Mouse (Mus musculus): Measurements from ENCODE around the gene Hoxa10. TPM values are rescaled to one million over a fixed set of nuclear protein-coding genes. Genes with fewer than 3 reads are reported as not detected.

The Hoxa10 gene
- polyA plus RNA-seq, 1 experiment, result 18.2 TPM

DNA sequence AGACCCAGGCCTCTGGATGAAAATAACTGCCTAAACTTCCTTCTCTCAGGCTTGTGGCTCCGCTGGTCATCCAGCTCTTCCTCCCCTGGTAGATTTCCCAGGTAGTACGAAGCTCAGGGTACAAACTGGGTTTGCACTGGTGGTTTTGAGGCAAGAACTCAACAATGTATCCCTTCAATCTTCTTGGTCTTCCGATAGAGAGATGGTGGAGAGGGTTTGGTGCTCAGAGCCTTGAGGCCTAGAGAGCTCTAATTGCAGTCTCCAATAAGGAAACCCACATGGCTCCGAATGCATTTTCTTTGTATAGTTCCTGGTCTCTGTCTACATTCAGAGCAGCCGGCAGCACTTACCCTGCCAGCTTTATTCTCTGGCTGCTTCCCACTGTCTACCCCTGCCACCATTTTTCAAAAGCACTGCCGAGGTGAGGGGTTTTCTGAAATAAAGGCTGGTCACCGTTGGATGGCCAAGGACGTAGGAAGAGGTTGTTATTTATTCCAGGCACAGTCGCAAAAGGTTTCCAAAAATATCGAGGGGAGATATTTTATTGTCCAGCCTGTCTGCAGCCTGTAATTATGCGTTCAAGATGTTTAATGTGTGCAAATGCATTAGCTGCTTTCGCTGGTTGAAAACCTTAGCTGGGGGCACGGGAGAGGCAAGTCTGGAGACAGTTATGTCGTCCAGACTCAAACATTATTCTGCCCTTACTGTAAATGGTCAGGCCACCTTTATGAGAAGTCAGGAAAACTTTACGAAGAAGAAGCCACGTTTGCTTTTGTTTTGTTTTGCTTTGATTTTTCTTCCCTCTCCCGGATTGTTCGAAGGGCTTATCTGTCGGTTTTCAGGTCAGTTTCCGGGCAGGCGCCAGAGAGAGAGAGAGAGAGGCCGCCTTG is 32.4 kb upstream of the Hoxa10 start:
- Histone ChIP-seq H3K27ac (ENCODE audit: insufficient read depth, low read length) (no peak overlapping the region), H3K4me1 (ENCODE audit: control insufficient read depth, insufficient read depth, low read length) (no peaks in the 10 kb centered on the region), H3K4me3 (ENCODE audit: insufficient read depth, low read length) (no peak overlapping the region)
- TF ChIP-seq POLR2A (IDR thresholded peaks at IDR 0.05; ENCODE audit: low read depth, low read length) (no peak), CTCF (IDR thresholded peaks at IDR 0.05; ENCODE audit: borderline replicate concordance, insufficient read depth, low read length) (no peak)

DNA sequence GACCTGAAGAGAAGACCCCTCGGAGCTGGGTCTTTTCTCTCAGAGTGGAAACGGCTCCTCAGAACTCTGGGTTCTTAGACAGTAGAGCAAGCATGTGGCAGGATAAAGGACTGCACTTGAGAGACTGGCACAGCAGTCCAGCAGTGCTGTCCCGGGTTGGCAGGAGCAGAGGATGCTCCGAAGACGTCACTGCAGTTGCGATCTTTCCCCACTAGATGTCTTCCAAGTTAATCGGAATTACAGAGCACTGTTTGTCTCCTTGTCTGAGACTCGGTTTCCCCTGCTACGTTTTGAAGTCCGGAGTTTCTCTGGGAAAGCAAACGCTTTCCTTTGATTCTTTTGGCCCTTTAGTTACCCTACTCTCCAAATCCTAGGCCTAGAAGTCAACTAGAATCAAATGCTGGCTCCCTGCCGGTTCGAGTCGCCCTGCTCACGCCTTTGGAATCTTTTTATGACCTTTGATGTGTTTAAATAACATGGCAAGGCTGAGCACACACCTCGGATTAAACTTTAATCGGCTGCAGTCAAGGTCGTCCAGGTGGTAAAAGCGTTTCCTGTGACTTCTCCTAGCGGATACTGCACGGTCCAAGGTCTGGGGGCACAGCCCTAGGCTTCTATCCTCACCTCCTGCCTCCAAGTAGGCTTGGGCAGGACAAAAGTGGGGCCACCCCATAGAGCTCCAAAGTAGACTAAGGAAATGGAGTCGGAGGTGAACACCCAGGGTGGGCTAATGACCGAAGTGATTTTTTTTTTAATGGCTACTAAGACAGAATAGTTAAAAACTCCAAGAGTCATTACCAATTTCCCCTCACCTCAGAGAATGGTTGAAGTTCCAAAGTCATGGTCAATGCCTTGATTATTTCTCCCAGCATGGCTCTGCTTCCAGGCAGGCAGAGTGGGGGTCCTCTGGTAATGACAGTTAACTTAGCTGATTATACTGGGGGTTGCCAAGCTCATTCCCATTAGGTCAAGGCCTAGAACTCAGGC is 30.1 kb upstream of the Hoxa10 start:
- no peak overlapping the region for H3K4me3 ChIP-seq (ENCODE audit: insufficient read depth, low read length)
- no peak overlapping the region for H3K27ac ChIP-seq (ENCODE audit: insufficient read depth, low read length)
- TF ChIP-seq POLR2A (IDR thresholded peaks at IDR 0.05; ENCODE audit: low read depth, low read length), result no peak
- peak; percentile 43; the same call in 1 of the 2 replicates for TF ChIP-seq CTCF (IDR thresholded peaks at IDR 0.05; ENCODE audit: borderline replicate concordance, insufficient read depth, low read length)
- H3K4me1 ChIP-seq (ENCODE audit: control insufficient read depth, insufficient read depth, low read length), result no peaks in the 10 kb centered on the region

DNA sequence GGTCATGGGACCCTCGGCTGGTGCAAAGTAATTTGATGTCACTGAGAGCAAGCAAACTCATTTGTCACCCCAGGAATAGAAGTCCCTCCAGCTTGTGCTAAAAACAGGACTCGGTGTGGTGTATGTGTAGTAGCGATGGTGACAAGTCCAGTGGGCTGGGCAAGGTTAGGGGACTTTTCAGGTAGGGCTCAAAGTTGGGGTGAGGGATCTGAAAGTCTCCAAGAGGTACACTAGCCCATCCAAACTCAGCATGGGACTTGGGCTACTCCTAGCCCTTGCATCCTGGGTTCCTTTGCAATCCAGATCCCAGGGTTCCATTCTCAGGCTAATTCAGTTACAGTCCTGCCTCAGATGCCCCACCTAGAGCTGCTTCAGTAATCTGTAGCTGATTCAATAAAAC is 28.1 kb upstream of the Hoxa10 start:
- Histone ChIP-seq H3K27ac (ENCODE audit: insufficient read depth, low read length) (no peak overlapping the region), H3K4me1 (ENCODE audit: control insufficient read depth, insufficient read depth, low read length) (no peaks in the 10 kb centered on the region), H3K4me3 (ENCODE audit: insufficient read depth, low read length) (no peak overlapping the region)
- TF ChIP-seq POLR2A (IDR thresholded peaks at IDR 0.05; ENCODE audit: low read depth, low read length) (no peak), CTCF (IDR thresholded peaks at IDR 0.05; ENCODE audit: borderline replicate concordance, insufficient read depth, low read length) (no peak)

GRCm38 (mm10) chr6:52268341-52268740 is 27.7 kb upstream of the Hoxa10 start:
- Histone ChIP-seq H3K4me3 (ENCODE audit: insufficient read depth, low read length) (no peak overlapping the region), H3K4me1 (ENCODE audit: control insufficient read depth, insufficient read depth, low read length) (no peaks in the 10 kb centered on the region), H3K27ac (ENCODE audit: insufficient read depth, low read length) (no peak overlapping the region)
- TF ChIP-seq POLR2A (IDR thresholded peaks at IDR 0.05; ENCODE audit: low read depth, low read length), result no peak
- TF ChIP-seq CTCF (IDR thresholded peaks at IDR 0.05; ENCODE audit: borderline replicate concordance, insufficient read depth, low read length), result no peak

DNA sequence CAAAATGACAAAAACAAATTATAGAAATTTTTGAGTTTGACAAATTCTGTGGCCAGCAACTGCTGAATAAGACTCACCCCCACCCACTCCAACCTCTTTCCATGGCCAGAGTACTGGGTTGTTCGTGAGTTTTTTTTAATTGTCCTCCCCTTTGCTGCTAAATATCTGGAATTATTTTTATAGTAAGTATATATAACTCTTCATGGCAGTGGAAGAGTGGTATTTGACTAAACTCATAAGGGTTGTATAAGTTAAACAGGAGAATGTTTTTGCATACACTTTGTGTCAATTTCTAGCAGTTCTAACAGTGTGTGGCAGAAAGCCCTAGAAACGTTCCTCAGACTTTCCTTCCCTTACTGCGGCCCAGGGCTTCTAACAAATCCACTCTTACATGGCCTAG is 27.0 kb upstream of the Hoxa10 start:
- TF ChIP-seq POLR2A (IDR thresholded peaks at IDR 0.05; ENCODE audit: low read depth, low read length) (no peak), CTCF (IDR thresholded peaks at IDR 0.05; ENCODE audit: borderline replicate concordance, insufficient read depth, low read length) (no peak)
- Histone ChIP-seq H3K4me3 (ENCODE audit: insufficient read depth, low read length) (no peak overlapping the region), H3K27ac (ENCODE audit: insufficient read depth, low read length) (no peak overlapping the region), H3K4me1 (ENCODE audit: control insufficient read depth, insufficient read depth, low read length) (no peaks in the 10 kb centered on the region)

- H3K4me1 ChIP-seq (ENCODE audit: control insufficient read depth, insufficient read depth, low read length), result no peaks in the 10 kb centered on the region; the same call in 1 of the 2 replicates
- no peak overlapping the region for H3K4me3 ChIP-seq (ENCODE audit: insufficient read depth, low read length)
- H3K27ac ChIP-seq (ENCODE audit: insufficient read depth, low read length), result no peak overlapping the region
- TF ChIP-seq CTCF (IDR thresholded peaks at IDR 0.05; ENCODE audit: borderline replicate concordance, insufficient read depth, low read length), result no peak
- no peak for TF ChIP-seq POLR2A (IDR thresholded peaks at IDR 0.05; ENCODE audit: low read depth, low read length)
Measured at GRCm38 (mm10) chr6:52267221-52267620, 26.6 kb upstream of the Hoxa10 start.

GRCm38 (mm10) chr6:52266666-52266985 is 26.0 kb upstream of the Hoxa10 start:
- Histone ChIP-seq H3K27ac (ENCODE audit: insufficient read depth, low read length) (no peak overlapping the region), H3K4me3 (ENCODE audit: insufficient read depth, low read length) (no peak overlapping the region), H3K4me1 (ENCODE audit: control insufficient read depth, insufficient read depth, low read length) (no peaks in the 10 kb centered on the region; the same call in 1 of the 2 replicates)
- TF ChIP-seq CTCF (IDR thresholded peaks at IDR 0.05; ENCODE audit: borderline replicate concordance, insufficient read depth, low read length), result no peak

DNA sequence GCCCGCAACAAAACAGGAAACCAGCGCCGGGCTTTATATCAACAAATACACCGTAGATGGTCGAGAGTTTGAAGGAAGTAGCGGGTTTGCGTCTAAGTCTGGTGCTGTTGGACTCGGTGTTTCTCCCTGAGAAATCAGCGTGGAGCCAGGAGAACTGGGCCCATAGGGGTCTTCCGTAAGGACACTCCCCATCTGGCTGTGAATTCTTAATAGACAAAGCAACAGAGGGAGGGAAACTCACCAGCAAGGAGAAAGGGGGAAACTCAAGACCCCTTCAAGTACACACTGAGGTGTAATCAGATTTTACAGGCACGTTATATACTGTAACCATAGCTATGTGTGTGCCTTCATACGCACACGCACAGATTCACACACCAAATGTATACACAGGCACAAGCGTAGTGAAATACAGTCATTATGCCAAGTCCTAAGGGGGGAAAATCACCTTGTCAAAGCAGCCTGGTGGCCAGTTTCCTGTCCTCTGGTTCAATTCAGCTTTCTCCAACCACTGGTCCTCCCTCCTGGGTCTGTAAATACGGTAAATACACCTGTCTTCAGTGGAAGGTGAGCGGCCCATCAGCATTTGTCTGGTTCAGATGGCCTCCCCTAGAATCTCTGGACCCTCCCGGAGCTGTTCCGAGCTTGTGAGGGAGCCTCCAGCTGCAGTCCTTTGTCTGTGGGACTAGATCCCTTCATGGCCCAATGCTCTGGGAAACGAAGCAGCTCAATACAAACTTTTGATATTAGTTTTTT is 25.4 kb upstream of the Hoxa10 start:
- Histone ChIP-seq H3K4me1 (ENCODE audit: control insufficient read depth, insufficient read depth, low read length) (no peaks in the 10 kb centered on the region; the same call in 1 of the 2 replicates), H3K4me3 (ENCODE audit: insufficient read depth, low read length) (no peak overlapping the region), H3K27ac (ENCODE audit: insufficient read depth, low read length) (no peak overlapping the region)
- TF ChIP-seq POLR2A (IDR thresholded peaks at IDR 0.05; ENCODE audit: low read depth, low read length), result no peak
- no peak for TF ChIP-seq CTCF (IDR thresholded peaks at IDR 0.05; ENCODE audit: borderline replicate concordance, insufficient read depth, low read length)

DNA sequence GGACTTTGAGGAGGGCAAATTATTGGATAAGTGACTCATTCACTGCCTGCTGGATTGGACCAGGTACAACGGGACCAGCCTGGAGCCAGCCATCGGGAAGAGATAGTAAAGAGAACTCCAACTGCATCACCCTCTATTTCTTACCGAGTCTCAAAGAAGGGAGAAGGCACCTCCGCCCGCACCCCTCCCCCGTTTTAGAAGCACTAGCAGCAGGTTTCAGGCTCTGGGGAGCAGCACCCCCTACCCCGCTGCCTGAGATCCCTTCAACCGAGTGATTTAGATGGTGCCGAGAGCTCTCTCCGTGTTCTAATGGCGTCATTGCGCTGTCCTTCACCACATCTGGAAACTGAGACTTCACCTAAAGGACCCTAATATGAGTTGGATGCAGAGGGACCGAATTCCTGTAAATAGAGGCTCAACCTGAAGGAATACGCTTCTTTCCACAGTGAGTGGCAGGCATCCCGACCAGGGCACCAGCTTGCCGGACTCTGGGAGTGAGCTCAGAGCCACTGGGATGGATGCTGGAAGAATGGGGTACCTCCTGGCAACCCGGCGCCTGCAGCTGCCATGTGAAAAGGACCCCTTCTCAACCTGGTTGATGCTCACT is 24.8 kb upstream of the Hoxa10 start:
- H3K4me3 ChIP-seq (ENCODE audit: insufficient read depth, low read length), result no peak overlapping the region
- no peaks in the 10 kb centered on the region; the same call in 1 of the 2 replicates for H3K4me1 ChIP-seq (ENCODE audit: control insufficient read depth, insufficient read depth, low read length)
- H3K27ac ChIP-seq (ENCODE audit: insufficient read depth, low read length), result no peak overlapping the region
- TF ChIP-seq CTCF (IDR thresholded peaks at IDR 0.05; ENCODE audit: borderline replicate concordance, insufficient read depth, low read length), result no peak
- no peak for TF ChIP-seq POLR2A (IDR thresholded peaks at IDR 0.05; ENCODE audit: low read depth, low read length)

All from embryonic fibroblast, embryonic 13.5 days (primary cell).